Mouse (Mus musculus): Measurements from ENCODE around the gene Fam71f2.

The Fam71f2 gene

GRCm38 (mm10) chr6:29278513-29279267 lies 703 bp upstream of the Fam71f2 start:
- DNase-seq = peak; percentile 38

- no peak for DNase-seq
These were observed 1.3 kb downstream of the Fam71f2 start for GRCm38 (mm10) chr6:29280671-29281070.

- no peak for DNase-seq
These were observed 7.5 kb downstream of the Fam71f2 start for GRCm38 (mm10) chr6:29286870-29287269.

GRCm38 (mm10) chr6:29287481-29287880 lies 8.1 kb downstream of the Fam71f2 start:
- no peak for DNase-seq

- DNase-seq = no peak
These were observed 8.6 kb downstream of the Fam71f2 start for GRCm38 (mm10) chr6:29287944-29288343.

- no peak for DNase-seq
These were observed 9.3 kb downstream of the Fam71f2 start for GRCm38 (mm10) chr6:29288651-29289050.

- DNase-seq = no peak
These were observed 19.7 kb downstream of the Fam71f2 start for GRCm38 (mm10) chr6:29299112-29299511.

GRCm38 (mm10) chr6:29303251-29303650 lies 23.9 kb downstream of the Fam71f2 start:
- DNase-seq = no peak

GRCm38 (mm10) chr6:29303726-29304125 lies 24.3 kb downstream of the Fam71f2 start:
- no peak for DNase-seq

GRCm38 (mm10) chr6:29305462-29305861 lies 26.1 kb downstream of the Fam71f2 start:
- DNase-seq = no peak

- no peak for DNase-seq
These were observed 29.6 kb downstream of the Fam71f2 start for GRCm38 (mm10) chr6:29308846-29309605.

- DNase-seq = no peak
These were observed 34.4 kb downstream of the Fam71f2 start for GRCm38 (mm10) chr6:29313690-29314202.

GRCm38 (mm10) chr6:29317286-29317685 lies 37.9 kb downstream of the Fam71f2 start:
- DNase-seq = no peak

GRCm38 (mm10) chr6:29317941-29318340 lies 38.5 kb downstream of the Fam71f2 start:
- no peak for DNase-seq

GRCm38 (mm10) chr6:29318879-29319278 lies 39.5 kb downstream of the Fam71f2 start, which contains the start of gene Fam71f1:
Gene Fam71f1 (plus strand): TSS chr6:29319140.
- no peak for DNase-seq

GRCm38 (mm10) chr6:29321586-29321985 lies 42.2 kb downstream of the Fam71f2 start:
- DNase-seq = no peak

- no peak for DNase-seq
These were observed 42.8 kb downstream of the Fam71f2 start for GRCm38 (mm10) chr6:29322147-29322546.

- no peak for DNase-seq
These were observed 43.3 kb downstream of the Fam71f2 start for GRCm38 (mm10) chr6:29322735-29323134.

- DNase-seq = no peak
These were observed 47.6 kb downstream of the Fam71f2 start for GRCm38 (mm10) chr6:29326961-29327360.

- DNase-seq = no peak
These were observed 50.1 kb downstream of the Fam71f2 start for GRCm38 (mm10) chr6:29329514-29329913.

Data from cerebellum, adult 9-11 months (tissue).